Mouse (Mus musculus) G1E (cell line): ENCODE data around the gene Cdk2ap1.

Experiments used
- CTCF ChIP-seq: IDR thresholded peaks from 2 replicates; pipeline ENCODE4 v1.5.1; 2012; ENCODE audit warnings: low read depth, low read length, inconsistent platforms, mixed read lengths
- GATA1 ChIP-seq: IDR thresholded peaks from 2 replicates; pipeline ENCODE4 v1.6.1; 2012; ENCODE audit warnings: borderline replicate concordance, low read length, inconsistent platforms, mixed read lengths
- TAL1 ChIP-seq: conservative IDR thresholded peaks from 2 replicates; pipeline ENCODE4 v1.6.1; 2012; ENCODE audit warnings: low read depth, low read length, inconsistent platforms, mixed read lengths

GRCm38 (mm10) chr5:124334392-124334791, 28.5 kb downstream of the Cdk2ap1 start:
- TF ChIP-seq CTCF (no peak), TAL1 (no peak), GATA1 (no peak)
